Mouse (Mus musculus) lung, postnatal 25 days (tissue): ENCODE data around the gene Myom1.
A peak's percentile ranks its signal among the peaks of the same experiment; 100 is the strongest.

ENCODE experiments used
- DNase-seq: peaks from one replicate; pipeline ENCODE4 v3.0.0; 2022; ENCODE audit warnings: low spot score

Gene Myom1

DNA sequence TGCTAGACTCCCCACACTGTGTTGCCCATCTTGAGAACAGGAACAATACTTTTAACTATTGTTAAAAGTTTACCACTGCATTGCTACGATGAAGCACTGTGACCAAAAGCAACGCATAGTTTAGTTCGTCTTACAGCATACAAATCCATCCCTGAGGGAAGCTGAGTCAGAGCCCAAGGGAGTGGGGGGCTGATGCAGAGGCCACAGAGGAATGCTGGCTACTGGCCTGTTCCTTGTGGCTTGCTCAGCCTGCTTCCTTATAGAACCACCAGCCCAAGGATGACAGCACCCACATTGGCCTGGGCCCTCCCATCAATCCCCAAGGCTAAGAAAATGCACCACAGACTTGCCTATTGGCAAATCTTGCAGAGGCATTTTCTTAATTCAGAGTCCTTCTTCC lies 56.8 kb downstream of the Myom1 start:
- DNase-seq: no peak

DNA sequence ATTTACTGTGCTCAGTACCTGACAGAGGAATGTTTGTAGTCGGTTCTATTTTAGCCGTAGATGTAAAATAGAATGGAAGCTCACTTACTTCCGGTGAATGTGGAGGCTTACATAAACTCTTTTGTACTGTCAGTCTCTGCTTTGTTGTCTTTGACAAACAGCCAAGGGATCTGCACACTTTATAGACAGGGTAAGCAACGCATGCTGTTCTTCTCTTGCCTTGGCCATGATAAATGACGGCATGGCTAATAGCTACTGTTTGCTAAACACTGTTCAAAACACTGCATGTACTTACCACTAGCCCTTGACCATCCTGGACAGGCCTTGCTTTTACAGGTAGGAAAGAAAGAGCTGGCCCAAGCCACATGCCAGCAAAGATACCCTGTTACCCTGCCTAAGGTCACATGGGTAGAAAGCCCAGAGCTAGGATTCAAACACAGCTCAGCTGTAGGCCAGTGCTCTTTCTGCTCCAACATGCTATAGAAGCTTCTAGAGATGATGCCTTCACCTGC lies 59.7 kb downstream of the Myom1 start:
- peak; percentile 29 for DNase-seq

DNA sequence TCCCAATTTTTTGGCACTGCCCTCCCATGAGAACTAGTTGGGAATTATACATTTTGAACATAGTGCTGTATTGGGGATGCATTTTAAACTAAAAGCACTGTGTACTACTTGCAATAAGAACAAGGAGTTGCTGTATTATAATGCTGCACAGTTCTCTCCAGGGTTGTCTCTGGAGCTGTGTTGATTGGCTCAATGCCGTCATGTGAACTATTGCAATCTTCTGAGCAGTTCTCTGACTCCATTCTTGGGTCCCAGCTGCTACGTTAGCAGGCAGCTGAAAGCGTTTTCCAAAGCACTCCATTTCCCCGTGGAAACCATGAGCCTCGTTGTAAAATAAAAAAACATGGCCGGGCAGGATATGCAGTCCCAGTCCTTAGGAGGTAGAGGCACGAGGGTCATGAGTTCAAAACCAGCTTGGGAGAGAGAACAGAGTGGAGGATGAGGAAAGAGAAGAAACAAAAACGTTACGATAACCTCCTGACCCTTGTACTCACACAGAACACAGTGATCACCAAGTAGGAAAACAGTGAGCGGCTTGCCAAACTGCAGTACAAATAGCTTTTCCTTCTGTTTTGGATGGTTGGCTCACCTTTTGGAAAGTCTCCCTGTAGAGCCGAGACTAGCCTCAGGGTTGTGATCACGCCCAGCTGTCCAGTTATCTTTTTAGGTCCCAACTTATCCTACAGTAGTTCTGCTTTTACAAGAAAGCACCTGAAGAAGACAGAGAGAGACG lies 60.6 kb downstream of the Myom1 start:
- DNase-seq: no peak

DNA sequence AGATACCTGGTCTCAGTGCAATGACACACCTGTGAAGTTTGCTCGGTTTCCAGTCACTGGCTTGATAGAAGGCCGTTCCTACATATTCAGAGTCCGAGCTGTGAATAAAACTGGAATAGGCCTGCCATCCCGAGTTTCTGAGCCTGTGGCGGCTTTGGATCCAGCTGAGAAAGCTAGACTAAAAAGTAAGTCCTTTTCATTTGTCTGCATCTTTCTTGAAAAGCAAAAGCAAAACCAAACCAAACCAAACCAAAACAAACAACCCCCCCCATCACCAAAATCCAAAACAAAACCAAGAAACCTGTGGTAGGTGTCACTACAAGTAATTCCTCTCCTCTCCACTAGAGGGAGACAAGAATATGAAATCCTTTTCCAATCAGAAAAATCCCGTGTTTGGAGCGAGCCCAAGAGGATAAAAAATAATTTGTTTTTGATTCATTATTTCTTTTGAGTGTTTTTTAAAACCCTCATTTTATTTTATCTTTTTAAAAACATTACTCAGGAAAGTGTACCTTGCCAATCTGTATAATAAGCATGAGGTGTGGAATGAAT lies 62.1 kb downstream of the Myom1 start:
- peak; percentile 55 for DNase-seq

DNA sequence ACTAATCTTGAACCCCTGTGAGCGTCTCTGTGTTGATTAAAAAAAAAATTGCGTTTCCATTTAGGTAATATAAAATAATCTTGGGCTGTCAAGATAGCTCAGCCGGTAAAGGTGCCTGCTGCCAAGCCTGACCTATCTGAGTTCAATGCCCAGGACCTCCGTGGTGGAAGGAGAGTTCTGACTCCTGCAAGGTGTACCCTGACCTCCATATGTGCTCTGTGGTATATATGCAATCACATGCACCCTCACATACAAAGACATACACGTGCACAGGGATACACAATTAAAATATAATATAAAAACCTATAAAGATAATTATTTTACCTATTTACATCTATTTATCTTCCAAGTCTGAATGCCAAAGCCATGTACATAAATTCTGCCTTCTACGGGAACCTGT lies 62.7 kb downstream of the Myom1 start:
- DNase-seq: no peak

DNA sequence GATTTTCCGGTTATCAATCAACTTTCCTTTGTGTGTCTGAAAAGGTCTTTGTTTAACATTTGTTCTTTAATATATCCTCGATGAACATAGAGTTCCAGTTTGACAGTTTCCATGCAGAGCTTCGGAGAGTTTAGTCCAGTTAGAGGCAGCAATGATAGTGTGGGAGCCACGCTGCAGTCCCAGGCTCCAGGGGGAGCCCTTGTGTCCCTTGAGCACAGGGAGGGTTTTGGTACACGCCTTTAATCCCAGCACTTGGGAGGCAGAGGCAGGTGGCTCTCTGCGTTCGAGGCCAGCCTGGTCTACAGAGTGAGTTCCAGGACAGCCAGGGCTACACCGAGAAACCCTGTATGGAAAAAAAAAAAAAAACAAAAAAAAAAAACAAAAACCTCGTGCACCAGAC lies 66.7 kb downstream of the Myom1 start:
- DNase-seq: no peak

DNA sequence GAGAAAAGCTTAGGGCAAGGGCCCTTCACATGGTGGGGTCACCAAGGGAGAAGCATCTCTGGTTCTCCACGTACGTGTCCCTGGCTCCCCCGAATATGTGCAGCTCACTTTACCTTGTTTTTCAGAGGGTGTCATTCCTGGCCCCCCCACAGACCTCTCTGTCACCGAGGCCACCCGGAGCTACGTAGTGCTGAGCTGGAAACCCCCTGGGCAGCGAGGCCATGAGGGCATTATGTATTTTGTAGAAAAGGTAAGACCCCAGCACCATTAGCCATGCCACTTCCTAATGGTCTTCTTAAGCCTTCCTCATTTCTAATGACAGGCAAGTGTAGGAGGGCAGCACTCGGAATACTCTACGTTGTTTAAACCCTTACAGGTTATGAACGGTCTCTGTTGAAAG lies 69.5 kb downstream of the Myom1 start:
- DNase-seq: no peak

DNA sequence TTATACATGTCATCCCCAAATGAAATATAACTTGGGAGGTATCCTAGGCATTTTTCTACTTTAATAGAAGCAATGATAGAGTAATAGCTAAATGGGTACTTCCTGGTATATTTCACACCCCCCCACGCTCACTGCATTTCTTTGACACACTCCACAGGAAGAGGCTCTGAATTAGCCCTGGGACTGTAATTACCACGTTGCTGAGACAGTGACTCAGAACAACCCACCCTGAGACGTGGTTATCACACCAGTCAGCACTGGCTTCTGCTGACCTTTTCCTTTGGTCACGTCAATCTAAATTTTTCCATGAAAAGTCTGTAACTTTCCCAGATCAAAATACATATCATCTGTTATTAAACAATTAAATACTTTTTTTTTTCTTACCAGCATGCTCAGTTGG lies 72.0 kb downstream of the Myom1 start:
- no peak for DNase-seq

DNA sequence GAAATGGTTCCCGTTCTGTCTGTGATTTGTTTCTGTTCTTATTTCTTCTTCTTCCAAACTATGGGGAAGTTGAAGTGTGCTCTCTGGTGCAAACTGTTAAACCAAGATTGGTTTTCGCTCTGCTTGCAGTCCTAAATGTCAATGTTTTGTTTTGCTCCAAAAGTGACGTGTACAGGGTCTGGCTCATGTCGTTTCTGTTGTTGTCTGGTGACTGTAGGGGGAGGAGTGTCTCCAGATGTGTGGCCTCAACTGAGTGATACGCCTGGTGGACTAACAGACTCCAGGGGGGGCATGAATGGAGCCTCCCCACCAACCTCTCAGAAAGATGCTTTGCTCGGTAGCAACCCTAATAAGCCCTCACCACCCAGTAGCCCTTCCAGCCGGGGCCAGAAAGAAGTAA lies 79.6 kb downstream of the Myom1 start:
- DNase-seq: no peak

DNA sequence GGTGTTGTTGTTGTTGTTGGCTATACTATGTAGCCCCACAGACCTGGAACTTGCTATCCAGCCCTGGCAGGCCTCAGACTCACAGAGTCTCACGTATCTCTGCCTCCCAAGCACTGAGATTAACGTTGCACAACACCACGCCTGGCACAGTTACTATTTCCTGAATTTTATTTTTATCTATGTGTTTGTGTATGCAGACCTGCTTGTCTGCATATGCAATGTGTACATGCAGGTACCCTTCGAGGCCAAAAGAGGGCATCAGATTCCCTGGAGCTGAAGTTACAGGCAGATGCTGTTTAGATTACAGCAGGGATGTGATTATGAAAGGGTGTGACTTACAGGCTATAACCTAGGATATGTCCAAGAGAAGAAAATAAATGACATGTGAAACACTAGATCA lies 84.5 kb downstream of the Myom1 start:
- DNase-seq: peak; percentile 51

DNA sequence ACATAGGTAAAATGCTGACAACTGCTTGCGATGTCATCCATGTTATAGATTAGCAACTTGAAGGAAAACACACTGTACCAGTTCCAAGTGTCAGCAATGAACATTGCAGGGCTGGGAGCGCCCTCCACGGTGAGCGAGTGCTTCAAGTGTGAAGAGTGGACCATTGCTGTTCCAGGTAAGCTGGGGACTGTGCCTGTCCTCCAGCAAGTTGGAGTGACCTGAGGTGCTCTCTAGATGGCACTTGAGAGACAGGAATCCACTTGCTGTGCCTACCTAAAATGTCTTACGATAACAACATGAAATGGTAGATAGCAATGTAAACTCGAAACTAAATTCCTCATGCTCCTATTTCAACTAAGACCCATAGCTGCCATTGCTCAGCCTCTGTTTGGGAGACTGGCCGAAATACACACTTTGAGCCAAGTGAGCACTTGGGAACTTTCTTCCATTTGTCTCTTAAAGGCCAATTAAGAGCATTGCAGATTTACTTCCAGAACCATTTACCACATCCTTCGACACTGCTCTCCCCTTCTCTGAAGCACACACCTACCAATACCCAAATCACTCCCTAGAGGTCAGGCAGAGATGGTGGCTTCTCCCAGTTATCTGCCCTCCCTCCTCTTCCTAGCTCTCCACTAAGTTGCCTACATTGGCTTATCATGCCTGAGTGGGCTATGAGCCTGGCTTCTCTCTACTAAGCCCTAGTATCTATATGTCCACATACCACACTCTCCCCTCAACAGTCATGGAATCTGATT lies 85.1 kb downstream of the Myom1 start:
- peak; percentile 88 for DNase-seq

DNA sequence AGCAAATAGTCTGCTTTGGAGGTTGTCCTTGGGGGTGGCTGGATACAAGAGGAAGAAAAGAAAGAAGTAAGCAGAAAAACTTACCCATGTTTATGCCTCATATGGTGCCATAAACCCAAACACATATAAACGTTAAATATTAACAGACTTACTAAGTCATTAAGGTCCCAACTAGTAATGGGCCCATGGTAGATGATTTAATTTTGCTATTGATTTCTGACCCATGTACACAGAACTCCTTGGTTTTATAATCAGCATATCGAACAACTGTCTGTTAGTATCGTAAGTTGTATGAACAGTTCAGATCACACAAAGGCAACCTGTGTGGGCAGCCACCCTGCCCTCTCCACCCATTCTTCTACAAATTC lies 85.7 kb downstream of the Myom1 start:
- no peak for DNase-seq

DNA sequence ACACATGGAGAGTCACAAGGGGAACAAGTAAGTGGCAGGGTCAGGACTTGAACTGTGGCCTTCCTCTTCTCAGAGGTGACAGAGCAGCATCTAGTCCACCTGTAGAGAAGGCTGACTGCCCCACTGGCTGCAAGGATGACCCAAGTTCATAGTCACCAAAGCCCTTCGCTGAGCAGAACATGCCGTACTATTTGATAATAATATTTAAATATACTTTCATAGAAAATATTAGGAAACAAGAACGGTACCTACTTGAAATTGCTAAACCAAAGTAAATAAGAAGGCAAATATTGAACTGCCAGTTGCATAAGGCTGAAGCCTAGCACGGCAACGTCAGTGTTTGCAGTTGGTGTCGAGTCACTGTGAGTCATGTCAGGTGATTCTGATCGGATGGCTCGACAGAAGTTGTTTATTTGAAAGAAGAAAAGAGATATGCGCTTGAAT lies 86.6 kb downstream of the Myom1 start:
- peak; percentile 91 for DNase-seq

DNA sequence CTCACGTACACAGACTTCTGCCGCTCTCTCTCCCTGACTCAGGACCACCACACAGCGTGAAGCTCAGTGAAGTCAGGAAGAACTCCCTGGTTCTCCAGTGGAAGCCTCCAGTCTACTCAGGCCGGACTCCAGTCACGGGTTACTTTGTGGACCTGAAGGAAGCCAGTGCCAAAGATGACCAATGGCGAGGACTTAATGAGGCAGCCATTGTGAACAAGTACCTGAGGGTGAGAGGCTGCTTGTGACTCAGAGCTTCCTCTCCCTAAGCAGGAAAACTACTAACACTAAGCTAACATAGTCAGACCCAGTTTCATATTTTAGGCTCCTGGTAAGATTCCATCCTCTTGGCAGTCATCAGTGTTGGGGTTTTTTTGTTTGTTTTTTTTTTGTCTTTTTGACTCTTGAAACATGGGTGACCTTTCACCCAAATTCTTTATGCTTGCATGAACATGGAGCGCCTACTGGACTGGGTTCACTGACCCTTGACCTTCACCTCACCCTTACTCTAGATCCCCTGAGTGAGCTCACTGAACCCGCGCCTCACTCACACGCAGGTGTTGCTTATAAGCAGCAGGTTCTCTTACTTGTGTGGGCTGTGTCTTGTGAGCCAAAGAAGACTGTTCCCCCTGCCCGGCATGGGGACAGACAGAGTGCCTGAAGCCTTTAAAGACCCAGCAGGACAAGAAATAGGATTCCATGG lies 87.5 kb downstream of the Myom1 start:
- DNase-seq: peak; percentile 77

DNA sequence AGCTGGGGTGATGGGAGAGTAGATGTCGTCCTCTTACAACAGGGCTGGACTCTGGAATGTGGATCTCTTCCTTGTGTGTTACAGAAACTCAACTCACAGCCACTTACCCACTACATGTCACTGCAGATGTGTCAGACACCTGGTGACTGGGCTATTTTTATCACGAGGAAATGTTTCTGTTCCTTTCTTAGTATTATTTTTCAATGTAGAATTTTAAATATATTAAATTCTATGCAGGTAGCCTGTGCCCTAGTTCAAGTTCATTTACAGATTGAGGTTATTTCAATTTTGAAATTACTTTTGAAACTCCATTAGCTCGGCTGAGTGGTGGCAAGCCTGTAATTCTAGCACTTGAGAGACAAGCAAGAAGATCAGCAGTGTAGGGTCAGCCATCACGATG lies 88.6 kb downstream of the Myom1 start:
- DNase-seq: no peak

DNA sequence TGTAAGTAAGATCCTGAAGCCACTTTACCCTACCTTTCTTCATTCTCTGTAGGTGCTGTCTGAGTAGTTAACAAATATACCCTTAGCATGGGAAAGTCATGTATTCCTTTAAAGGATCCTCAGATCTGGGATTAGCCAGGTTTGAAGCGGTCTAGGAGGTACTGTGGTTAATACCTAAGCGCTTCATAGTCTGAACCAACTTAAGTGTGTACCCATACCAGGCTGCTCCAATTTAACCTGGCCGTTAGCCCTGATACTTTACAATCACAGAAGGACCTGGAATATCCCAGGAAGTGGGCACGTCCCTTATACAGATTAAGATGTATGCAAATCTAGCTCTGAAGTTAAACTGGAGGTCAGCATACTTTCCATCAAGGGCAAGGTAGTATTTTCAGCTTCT lies 89.9 kb downstream of the Myom1 start:
- no peak for DNase-seq

DNA sequence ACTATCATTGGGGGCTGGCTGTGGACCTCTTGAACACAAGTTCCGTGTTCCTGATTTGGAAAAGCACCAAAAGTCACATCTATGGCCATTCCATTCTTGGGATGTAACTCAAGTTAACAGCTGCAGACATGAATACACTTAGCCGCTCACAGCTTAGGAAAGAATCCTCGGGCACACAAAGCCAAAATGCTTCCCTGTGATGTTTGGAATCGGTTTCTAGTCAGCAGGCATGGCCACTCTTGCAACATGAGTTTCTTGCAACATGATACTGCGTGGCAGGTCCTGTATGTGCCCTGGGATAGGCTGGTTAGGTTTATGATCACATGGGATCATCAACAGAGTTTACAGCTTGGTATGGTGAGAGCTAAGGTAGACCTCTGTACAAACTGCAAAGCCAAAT lies 91.4 kb downstream of the Myom1 start:
- DNase-seq: peak; percentile 49

DNA sequence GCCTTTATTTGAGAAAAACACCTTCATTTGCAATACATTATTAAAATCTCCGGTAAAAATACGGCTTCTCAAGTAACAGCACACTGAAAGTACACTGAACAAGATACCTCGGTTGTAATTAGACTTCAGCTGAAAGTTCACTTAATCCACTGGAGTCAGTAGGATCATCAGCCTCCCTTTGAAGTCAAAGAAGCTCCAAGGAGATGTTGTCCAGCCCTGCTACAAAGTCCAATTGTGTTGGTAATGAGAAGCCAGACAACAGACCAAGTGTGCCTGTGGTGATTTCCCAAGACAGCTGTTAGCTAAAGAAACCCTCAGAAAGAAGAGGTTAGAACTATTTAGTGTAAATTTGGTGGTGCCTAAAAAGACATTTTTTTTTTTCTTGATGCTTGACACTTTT lies 92.0 kb downstream of the Myom1 start:
- no peak for DNase-seq

DNA sequence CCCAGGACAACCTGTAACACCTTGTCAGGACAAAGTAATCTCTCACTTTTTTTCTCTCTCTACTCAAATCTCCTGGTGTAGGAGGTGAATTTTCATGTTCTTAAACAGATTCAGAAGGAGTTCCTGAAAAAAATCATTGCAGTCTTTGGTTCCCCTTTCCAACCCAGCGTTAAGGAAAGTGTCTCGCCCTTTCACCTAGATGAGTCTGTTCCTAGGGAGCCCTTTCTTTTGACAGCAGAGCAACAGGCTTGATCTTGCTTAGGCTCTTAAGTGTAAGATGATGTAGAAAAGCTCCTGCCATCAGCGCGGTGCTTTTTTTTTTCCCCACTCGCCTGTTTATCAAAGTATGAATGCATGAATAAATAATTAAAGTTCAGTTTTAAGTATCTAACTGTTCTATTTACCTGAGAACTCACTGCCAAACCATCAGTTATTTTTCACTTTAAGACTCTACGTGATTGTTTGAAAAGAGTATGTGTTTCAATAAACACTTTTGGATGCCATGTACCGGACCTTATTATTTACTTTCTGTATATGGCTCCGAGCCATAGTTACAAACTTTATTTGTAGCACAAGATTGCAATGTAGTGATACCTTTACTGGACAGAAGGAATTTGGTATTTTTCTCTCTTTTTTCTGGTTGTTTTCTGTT lies 94.2 kb downstream of the Myom1 start:
- DNase-seq: no peak

DNA sequence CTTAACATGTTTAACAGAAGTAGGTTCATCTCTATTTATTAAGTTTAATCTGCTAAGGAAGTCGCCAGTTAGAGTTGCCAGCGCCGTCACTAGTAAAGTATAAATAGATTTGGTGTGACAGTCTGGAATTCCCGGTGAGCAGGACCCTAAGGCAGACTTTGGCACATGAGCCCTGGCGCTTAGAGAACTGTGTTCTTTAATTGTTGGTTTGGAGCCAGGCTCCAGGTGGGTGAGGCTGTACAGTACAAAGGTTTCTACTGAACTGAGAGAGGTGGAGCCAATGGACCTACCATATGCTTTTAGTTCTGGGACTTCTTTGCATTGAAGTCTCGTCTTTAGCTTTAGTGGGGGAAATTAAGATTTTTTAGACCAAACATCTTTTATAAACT lies 94.8 kb downstream of the Myom1 start:
- peak; percentile 63 for DNase-seq

DNA sequence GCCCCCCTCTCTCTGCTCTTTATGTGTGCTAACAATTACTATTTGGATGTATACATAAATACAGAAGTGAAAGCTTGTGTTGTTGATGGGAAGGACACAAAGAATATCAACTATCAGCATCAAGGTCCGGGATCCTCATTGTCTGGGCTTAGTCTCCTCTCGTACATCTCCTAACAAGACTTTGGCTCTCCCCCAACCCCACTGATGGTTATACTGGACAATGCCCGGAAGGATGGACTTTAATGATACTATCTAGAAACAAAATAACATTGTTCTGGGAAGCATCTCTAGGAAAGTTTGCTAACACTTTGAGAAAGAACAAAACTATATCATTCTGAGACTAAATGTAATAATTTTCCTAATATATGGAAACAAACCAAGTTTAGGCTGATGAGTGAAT lies 96.2 kb downstream of the Myom1 start:
- peak; percentile 71 for DNase-seq
